Mouse (Mus musculus) myocyte (in vitro differentiated cells): ENCODE data around the gene Hoxa13.

ENCODE experiments used
- CEBPB ChIP-seq: IDR thresholded peaks from 2 replicates; pipeline ENCODE4 v1.6.1; 2011; ENCODE audit warnings: mild to moderate bottlenecking, moderate library complexity; ENCODE audit not compliant: poor library complexity, insufficient read depth, severe bottlenecking
- E2F4 ChIP-seq: IDR thresholded peaks from one replicate; pipeline ENCODE4 v1.6.1; 2011; ENCODE audit warnings: mild to moderate bottlenecking, control low read depth, moderate library complexity; ENCODE audit not compliant: insufficient read depth
- MAX ChIP-seq: IDR thresholded peaks from one replicate; pipeline ENCODE4 v1.6.1; 2011; ENCODE audit warnings: low read depth, mild to moderate bottlenecking, control low read depth
- MYOD1 ChIP-seq, 3 experiments: IDR thresholded peaks; one replicate each; pipeline ENCODE4 v1.6.1; 2011; ENCODE audit warnings: control low read depth in 2 of 3, low read depth in 2 of 3, mild to moderate bottlenecking in 2 of 3, moderate library complexity in 1 of 3; ENCODE audit not compliant: insufficient read length in 2 of 3, control insufficient read depth in 1 of 3
- MYOG ChIP-seq, 3 experiments: IDR thresholded peaks; one replicate each; pipeline ENCODE4 v1.6.1; 2011; ENCODE audit warnings: control low read depth in 2 of 3, low read depth in 2 of 3, mild to moderate bottlenecking in 2 of 3; ENCODE audit not compliant: insufficient read length in 2 of 3, control insufficient read depth in 1 of 3, insufficient read depth in 1 of 3
- POLR2A ChIP-seq: IDR thresholded peaks from one replicate; pipeline ENCODE4 v1.6.1; 2011; ENCODE audit warnings: low read depth, mild to moderate bottlenecking, control low read depth, moderate library complexity; ENCODE audit not compliant: insufficient read length
- POLR2AphosphoS2 ChIP-seq: IDR thresholded peaks from one replicate; pipeline ENCODE4 v1.6.1; 2011; ENCODE audit warnings: low read depth, control low read depth; ENCODE audit not compliant: insufficient read length
- REST ChIP-seq: IDR thresholded peaks from one replicate; pipeline ENCODE4 v1.6.1; 2011; ENCODE audit warnings: mild to moderate bottlenecking, control low read depth, moderate library complexity; ENCODE audit not compliant: insufficient read depth, insufficient read length
- SRF ChIP-seq: IDR thresholded peaks from one replicate; pipeline ENCODE4 v1.6.1; 2011; ENCODE audit warnings: low read depth; ENCODE audit not compliant: control insufficient read depth, insufficient read length
- TCF12 ChIP-seq: IDR thresholded peaks from one replicate; pipeline ENCODE4 v1.6.1; 2011; ENCODE audit warnings: mild to moderate bottlenecking, control low read depth; ENCODE audit not compliant: poor library complexity, insufficient read depth, severe bottlenecking
- TCF3 ChIP-seq: IDR thresholded peaks from one replicate; pipeline ENCODE4 v1.6.1; 2011; ENCODE audit warnings: low read depth, control low read depth; ENCODE audit not compliant: insufficient read length
- USF1 ChIP-seq: IDR thresholded peaks from one replicate; pipeline ENCODE4 v1.6.1; 2011; ENCODE audit warnings: low read depth, mild to moderate bottlenecking, control low read depth, moderate library complexity

DNA sequence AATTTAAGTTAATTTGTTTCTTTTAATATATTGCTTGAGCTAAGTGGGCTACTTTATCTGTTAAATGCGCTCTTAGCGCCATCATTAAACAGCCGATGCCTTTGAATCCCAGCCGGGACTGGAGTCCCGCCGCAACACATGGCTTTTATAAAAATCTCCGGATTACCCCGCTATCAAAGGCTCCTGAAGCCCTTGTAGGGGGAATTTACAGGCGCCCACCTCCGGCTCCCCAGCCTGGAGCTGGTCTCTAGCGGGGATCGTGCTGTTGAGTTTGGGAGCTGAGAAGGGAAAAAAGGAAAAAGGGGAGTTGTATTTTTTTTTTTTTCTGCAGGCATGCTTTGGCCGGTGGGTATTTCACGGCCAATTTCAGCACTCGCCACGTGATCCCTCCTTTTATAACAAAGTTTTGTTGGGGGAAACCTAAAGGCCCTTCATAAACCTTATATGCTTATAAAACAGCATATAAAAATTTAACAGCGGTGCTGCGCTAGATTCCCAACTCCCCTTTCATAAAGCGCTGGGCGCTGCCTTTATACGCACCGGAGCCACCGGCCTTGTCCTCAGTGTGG is 16.1 kb downstream of the Hoxa13 start:
- peak; percentile 7 for TF ChIP-seq POLR2A
- TF ChIP-seq POLR2AphosphoS2 = no peak
- TF ChIP-seq CEBPB = no peak
- no peak for TF ChIP-seq SRF
- no peak for TF ChIP-seq MAX
- no peak for TF ChIP-seq E2F4
- TF ChIP-seq USF1 = peak; percentile 40
- no peak for TF ChIP-seq TCF3
- TF ChIP-seq TCF12 = no peak
- no peak for TF ChIP-seq MYOG (IDR thresholded peaks at IDR 0.05; ENCODE audit: control insufficient read depth in 1 of 3, insufficient read depth in 1 of 3, insufficient read length in 2 of 3, low read depth in 2 of 3)
- no peak for TF ChIP-seq MYOD1 (IDR thresholded peaks at IDR 0.05; ENCODE audit: control insufficient read depth in 1 of 3, insufficient read length in 2 of 3, low read depth in 2 of 3)
- no peak for TF ChIP-seq REST
